Mouse (Mus musculus): ENCODE measurements around the gene Tpo. TPM values are rescaled to one million over a fixed set of nuclear protein-coding genes. Genes with fewer than 3 reads are reported as not detected.

Tpo gene
- polyA plus RNA-seq, 1 experiment from 2014 or later: not detected

GRCm38 (mm10) chr12:30024264-30024825 is 108.1 kb downstream of the Tpo start:
- Histone ChIP-seq H3K36me3 (ENCODE audit: control insufficient read depth, insufficient read depth, low read length) (peaks cover 2% of the 10 kb centered on the region; the same call in 1 of the 2 replicates), H3K9ac (replicated peaks; ENCODE audit: low read depth, low read length) (no peak overlapping the region), H3K27me3 (ENCODE audit: control insufficient read depth, insufficient read depth, low read length) (no peaks in the 10 kb centered on the region), H3K4me1 (ENCODE audit: control insufficient read depth, insufficient read depth, low read length) (no peaks in the 10 kb centered on the region), H3K4me3 (ENCODE audit: low read depth, low read length) (no peak overlapping the region), H3K9me3 (ENCODE audit: control insufficient read depth, low read depth, low read length) (no peaks in the 10 kb centered on the region), H3K4me2 (replicated peaks; ENCODE audit: low read depth, low read length) (no peak overlapping the region), H3K27ac (ENCODE audit: low read length) (no peak overlapping the region)
- ATAC-seq (ENCODE audit: insufficient number of reproducible peaks, insufficient read depth, low FRiP score, low read depth): no peak
- WGBS: 49% methylated on average over 2 of the region's 2 CpGs

- H3K36me3 ChIP-seq (ENCODE audit: control insufficient read depth, insufficient read depth, low read length): peaks cover 7% of the 10 kb centered on the region
- H3K27me3 ChIP-seq (ENCODE audit: control insufficient read depth, insufficient read depth, low read length): no peaks in the 10 kb centered on the region
- no peak overlapping the region for H3K9ac ChIP-seq (replicated peaks; ENCODE audit: low read depth, low read length)
- no peaks in the 10 kb centered on the region for H3K9me3 ChIP-seq (ENCODE audit: control insufficient read depth, low read depth, low read length)
- 34% methylated on average over 3 of the region's 3 CpGs for WGBS
- H3K4me2 ChIP-seq (replicated peaks; ENCODE audit: low read depth, low read length): no peak overlapping the region
- no peaks in the 10 kb centered on the region for H3K4me1 ChIP-seq (ENCODE audit: control insufficient read depth, insufficient read depth, low read length)
- no peak overlapping the region for H3K4me3 ChIP-seq (ENCODE audit: low read depth, low read length)
- ATAC-seq (ENCODE audit: insufficient number of reproducible peaks, insufficient read depth, low FRiP score, low read depth): no peak
- H3K27ac ChIP-seq (ENCODE audit: low read length): no peak overlapping the region
Observed at GRCm38 (mm10) chr12:30023491-30023890, 108.9 kb downstream of the Tpo start.

- Histone ChIP-seq H3K4me3 (ENCODE audit: low read depth, low read length) (no peak overlapping the region), H3K27me3 (ENCODE audit: control insufficient read depth, insufficient read depth, low read length) (no peaks in the 10 kb centered on the region), H3K9me3 (ENCODE audit: control insufficient read depth, low read depth, low read length) (no peaks in the 10 kb centered on the region), H3K9ac (replicated peaks; ENCODE audit: low read depth, low read length) (no peak overlapping the region), H3K4me1 (ENCODE audit: control insufficient read depth, insufficient read depth, low read length) (no peaks in the 10 kb centered on the region), H3K36me3 (ENCODE audit: control insufficient read depth, insufficient read depth, low read length) (peaks cover 24% of the 10 kb centered on the region), H3K4me2 (replicated peaks; ENCODE audit: low read depth, low read length) (no peak overlapping the region), H3K27ac (ENCODE audit: low read length) (no peak overlapping the region)
- no peak for ATAC-seq (ENCODE audit: insufficient number of reproducible peaks, insufficient read depth, low FRiP score, low read depth)
Observed at GRCm38 (mm10) chr12:30020447-30020846, 112.0 kb downstream of the Tpo start.

- no peak overlapping the region for H3K9ac ChIP-seq (replicated peaks; ENCODE audit: low read depth, low read length)
- H3K36me3 ChIP-seq (ENCODE audit: control insufficient read depth, insufficient read depth, low read length): peaks cover 50% of the 10 kb centered on the region
- H3K4me1 ChIP-seq (ENCODE audit: control insufficient read depth, insufficient read depth, low read length): no peaks in the 10 kb centered on the region
- H3K9me3 ChIP-seq (ENCODE audit: control insufficient read depth, low read depth, low read length): no peaks in the 10 kb centered on the region
- H3K4me3 ChIP-seq (ENCODE audit: low read depth, low read length): no peak overlapping the region
- ATAC-seq (ENCODE audit: insufficient number of reproducible peaks, insufficient read depth, low FRiP score, low read depth): no peak
- H3K27ac ChIP-seq (ENCODE audit: low read length): no peak overlapping the region
- no peak overlapping the region for H3K4me2 ChIP-seq (replicated peaks; ENCODE audit: low read depth, low read length)
- no peaks in the 10 kb centered on the region for H3K27me3 ChIP-seq (ENCODE audit: control insufficient read depth, insufficient read depth, low read length)
- 91% methylated on average over 3 of the region's 3 CpGs for WGBS
Observed at GRCm38 (mm10) chr12:30017131-30017530, 115.3 kb downstream of the Tpo start.

GRCm38 (mm10) chr12:30015501-30015900 is 116.9 kb downstream of the Tpo start:
- H3K27me3 ChIP-seq (ENCODE audit: control insufficient read depth, insufficient read depth, low read length): no peaks in the 10 kb centered on the region
- H3K4me3 ChIP-seq (ENCODE audit: low read depth, low read length): no peak overlapping the region
- H3K9me3 ChIP-seq (ENCODE audit: control insufficient read depth, low read depth, low read length): no peaks in the 10 kb centered on the region
- no peak overlapping the region for H3K27ac ChIP-seq (ENCODE audit: low read length)
- H3K9ac ChIP-seq (replicated peaks; ENCODE audit: low read depth, low read length): no peak overlapping the region
- no peak overlapping the region for H3K4me2 ChIP-seq (replicated peaks; ENCODE audit: low read depth, low read length)
- peaks cover 61% of the 10 kb centered on the region for H3K36me3 ChIP-seq (ENCODE audit: control insufficient read depth, insufficient read depth, low read length)
- no peak for ATAC-seq (ENCODE audit: insufficient number of reproducible peaks, insufficient read depth, low FRiP score, low read depth)
- WGBS: 93% methylated on average over 9 of the region's 9 CpGs
- H3K4me1 ChIP-seq (ENCODE audit: control insufficient read depth, insufficient read depth, low read length): no peaks in the 10 kb centered on the region

GRCm38 (mm10) chr12:30008741-30009140 is 123.7 kb downstream of the Tpo start:
- WGBS: 86% methylated on average over 5 of the region's 5 CpGs

GRCm38 (mm10) chr12:30006586-30006985 is 125.8 kb downstream of the Tpo start:
- no peaks in the 10 kb centered on the region for H3K27me3 ChIP-seq (ENCODE audit: control insufficient read depth, insufficient read depth, low read length)
- no peak overlapping the region for H3K4me3 ChIP-seq (ENCODE audit: low read depth, low read length)
- H3K27ac ChIP-seq (ENCODE audit: low read length): no peak overlapping the region
- H3K9ac ChIP-seq (replicated peaks; ENCODE audit: low read depth, low read length): no peak overlapping the region
- H3K4me2 ChIP-seq (replicated peaks; ENCODE audit: low read depth, low read length): no peak overlapping the region
- H3K4me1 ChIP-seq (ENCODE audit: control insufficient read depth, insufficient read depth, low read length): no peaks in the 10 kb centered on the region
- no peak for ATAC-seq (ENCODE audit: insufficient number of reproducible peaks, insufficient read depth, low FRiP score, low read depth)
- H3K36me3 ChIP-seq (ENCODE audit: control insufficient read depth, insufficient read depth, low read length): peaks cover 71% of the 10 kb centered on the region
- WGBS: 88% methylated on average over 9 of the region's 9 CpGs
- no peaks in the 10 kb centered on the region for H3K9me3 ChIP-seq (ENCODE audit: control insufficient read depth, low read depth, low read length)

More at GRCm38 (mm10) chr12:30008741-30009140, 123.7 kb downstream of the Tpo start:
- Histone ChIP-seq H3K27me3 (ENCODE audit: control insufficient read depth, insufficient read depth, low read length) (no peaks in the 10 kb centered on the region), H3K4me3 (ENCODE audit: low read depth, low read length) (no peak overlapping the region), H3K36me3 (ENCODE audit: control insufficient read depth, insufficient read depth, low read length) (peaks cover 66% of the 10 kb centered on the region), H3K9me3 (ENCODE audit: control insufficient read depth, low read depth, low read length) (no peaks in the 10 kb centered on the region), H3K4me2 (replicated peaks; ENCODE audit: low read depth, low read length) (no peak overlapping the region), H3K4me1 (ENCODE audit: control insufficient read depth, insufficient read depth, low read length) (no peaks in the 10 kb centered on the region), H3K9ac (replicated peaks; ENCODE audit: low read depth, low read length) (no peak overlapping the region), H3K27ac (ENCODE audit: low read length) (no peak overlapping the region)
- no peak for ATAC-seq (ENCODE audit: insufficient number of reproducible peaks, insufficient read depth, low FRiP score, low read depth)

Other genes starting within 250 kb of the Tpo start
- 117 and 120 TPM in 2 replicates for gene Pxdn, start 195.0 kb downstream of the Tpo start, polyA plus RNA-seq (2014; fragmentation: Nextera tagmentation; extraction: Ambion mirVana)
- 30.9 and 32.5 TPM in 2 replicates for gene Sntg2, start 240.8 kb upstream of the Tpo start, polyA plus RNA-seq (2014; fragmentation: Nextera tagmentation; extraction: Ambion mirVana)

Measured in stomach, embryonic 14.5 days (tissue).